Mouse (Mus musculus) heart, adult 2 months (tissue): ENCODE results near the gene Cog5.

Experiments
- EP300 ChIP-seq: fragments of 200-500 bp; IDR thresholded peaks from 2 replicates; pipeline ENCODE4 v1.6.1; 2011; ENCODE audit warnings: low read depth, low read length, control low read depth; ENCODE audit not compliant: insufficient read depth
- POLR2A ChIP-seq: fragments of 200-500 bp; IDR thresholded peaks from 2 replicates; pipeline ENCODE4 v1.6.1; 2011; ENCODE audit warnings: mild to moderate bottlenecking, low read depth, low read length, control low read depth; ENCODE audit not compliant: insufficient read depth

DNA sequence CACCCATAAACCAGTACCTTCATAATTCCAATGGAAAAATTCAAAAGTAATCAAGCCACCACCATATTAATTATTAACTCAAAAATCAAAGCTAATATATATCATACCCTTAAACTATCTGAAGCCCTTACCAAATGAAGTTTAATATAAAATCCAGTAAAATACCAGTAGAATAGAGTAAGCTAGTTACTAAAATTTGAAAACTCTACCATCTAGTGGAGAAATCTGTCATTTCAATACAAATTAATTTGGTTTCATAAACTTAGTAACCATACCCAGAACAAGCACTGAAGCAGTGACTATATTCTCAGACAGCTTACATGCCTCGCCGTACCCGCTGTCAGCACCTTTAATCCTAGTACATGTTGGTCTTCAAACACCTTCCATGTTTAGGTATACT is 277.1 kb downstream of the Cog5 start:
- TF ChIP-seq POLR2A (no peak), EP300 (no peak)
